Mouse (Mus musculus) kidney, postnatal 4 days (tissue): Measurements from ENCODE around the gene Olfr1120.
"Not testable (repeated sequence)": the region's sequence is repeated elsewhere in the genome, so short reads cannot be mapped to it uniquely, and the experiment has no call there.

Experiments
- DNase-seq, 2 experiments: peaks; one replicate each; pipeline ENCODE4 v3.0.0; 2021; ENCODE audit warnings: mixed read lengths in 2 of 2

Gene Olfr1120

DNA sequence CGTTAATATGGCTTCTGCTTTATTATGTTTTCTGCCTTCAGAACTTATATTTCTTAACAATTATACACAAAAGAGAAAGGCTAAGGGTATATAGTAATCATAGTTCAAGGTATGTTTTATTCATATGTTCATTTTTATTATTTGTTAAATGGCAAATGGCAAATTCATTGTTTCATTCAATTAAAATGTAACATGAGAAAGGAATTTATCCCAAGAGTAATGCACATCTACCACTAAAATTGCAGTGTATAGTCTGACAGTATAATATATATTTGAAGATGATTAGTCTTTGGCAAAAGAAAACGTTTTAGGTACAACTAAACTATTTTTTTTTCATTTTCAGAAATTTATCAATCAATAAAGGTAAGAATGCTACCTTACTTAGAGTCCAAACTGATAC is at the start of gene Olfr1120:
Olfr1120 (plus strand) TSS at position 301 of the 400 bp plus-strand sequence.
- DNase-seq: no peak

DNA sequence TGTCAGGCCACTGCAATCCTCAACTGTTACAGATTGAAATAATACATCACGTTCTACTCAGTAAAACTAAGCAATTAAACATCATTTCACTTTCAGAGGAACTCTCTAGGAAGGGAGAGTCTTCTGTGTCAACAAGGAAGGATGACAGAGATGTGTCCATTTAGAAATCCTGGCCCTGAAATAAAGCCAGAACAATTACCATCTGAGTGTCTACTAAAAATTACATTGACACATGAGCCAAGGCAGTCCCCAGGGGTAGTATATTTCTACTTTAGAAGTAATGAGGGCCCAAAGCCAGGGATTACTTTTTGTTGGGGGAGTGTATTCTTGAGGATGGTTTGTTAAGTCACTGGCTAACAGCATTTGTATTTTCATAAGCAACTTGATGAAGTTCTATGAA is 47.3 kb upstream of the Olfr1120 start, which contains the start of gene Olfr1118:
Olfr1118 (plus strand) TSS at position 301 of the 400 bp plus-strand sequence.
- DNase-seq: no peak

DNA sequence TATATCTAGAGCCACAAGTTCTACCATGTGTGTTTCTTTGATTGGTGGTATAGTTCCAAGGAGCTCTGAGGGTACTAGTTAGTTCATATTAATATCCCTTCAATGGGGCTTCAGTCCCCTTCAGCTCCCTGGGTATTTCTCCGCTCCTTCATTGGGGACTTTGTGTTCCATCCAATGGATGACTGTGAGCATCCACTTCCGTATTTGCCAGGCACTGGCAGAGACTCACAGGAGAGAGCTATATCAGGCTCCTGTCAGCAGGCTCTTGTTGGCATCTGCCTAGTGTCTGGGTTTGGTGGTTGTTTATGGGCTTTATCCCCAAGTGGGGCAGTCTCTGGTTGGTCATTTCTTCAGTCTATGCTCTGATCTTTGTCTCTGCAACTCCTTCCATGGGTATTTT is 5.5 kb downstream of the Olfr1120 start:
- not testable (repeated sequence) for DNase-seq

DNA sequence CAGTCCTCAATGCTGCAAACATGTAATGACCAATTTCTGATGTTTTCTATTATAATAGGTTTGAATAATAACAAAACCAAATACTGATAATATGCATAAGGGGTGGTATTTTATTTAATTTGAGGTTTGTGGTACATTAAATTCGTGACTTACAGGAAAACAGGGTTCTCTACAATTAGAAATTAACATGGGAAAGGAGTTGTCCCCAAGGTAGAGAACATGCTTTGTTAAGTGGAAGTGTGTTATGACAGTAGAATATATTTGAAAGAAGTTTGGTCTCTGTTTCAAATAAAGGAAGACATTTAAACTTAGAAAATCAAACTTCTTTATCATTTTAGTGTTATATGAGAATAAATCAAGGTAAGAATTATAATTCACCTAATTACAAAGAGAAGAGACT is 15.0 kb downstream of the Olfr1120 start, which contains the start of gene Olfr1121:
Olfr1121 (plus strand) TSS at position 301 of the 400 bp plus-strand sequence.
- DNase-seq: no peak

DNA sequence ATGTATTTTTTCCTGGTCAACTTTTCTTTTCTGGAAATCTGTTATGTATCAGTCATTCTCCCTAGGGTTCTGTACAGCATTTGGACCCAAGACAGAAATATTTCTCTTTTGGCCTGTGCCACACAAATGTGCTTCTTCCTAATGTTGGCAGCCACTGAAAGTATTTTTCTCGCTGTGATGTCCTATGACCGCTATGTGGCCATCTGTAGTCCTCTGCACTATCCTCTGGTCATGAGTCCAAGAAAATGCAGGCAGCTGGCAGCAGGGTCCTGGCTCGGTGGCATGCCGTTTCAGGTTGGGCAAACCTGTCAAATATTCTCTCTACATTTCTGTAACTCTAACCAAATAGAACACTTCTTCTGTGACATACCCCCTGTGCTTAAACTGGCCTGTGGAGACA is 17.1 kb downstream of the Olfr1120 start:
- DNase-seq: no peak

DNA sequence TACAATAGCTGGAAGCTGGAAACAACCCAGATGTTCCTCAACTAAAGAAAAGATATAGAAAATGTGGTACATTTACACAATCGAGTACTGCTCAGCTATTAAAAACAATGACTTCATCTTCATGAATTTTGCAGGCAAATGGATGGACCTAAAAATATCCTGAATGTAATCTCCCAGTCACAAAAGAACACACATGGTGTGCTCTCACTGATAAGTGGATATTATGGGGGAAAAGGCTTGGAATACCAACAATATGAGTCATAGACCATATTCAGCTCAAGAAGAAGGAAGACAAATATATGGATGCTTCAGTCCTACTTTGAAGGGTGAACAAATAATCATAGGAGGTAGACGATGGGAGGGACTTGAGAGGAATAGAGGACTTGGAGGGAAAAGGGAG is 29.3 kb downstream of the Olfr1120 start:
- DNase-seq: no peak

DNA sequence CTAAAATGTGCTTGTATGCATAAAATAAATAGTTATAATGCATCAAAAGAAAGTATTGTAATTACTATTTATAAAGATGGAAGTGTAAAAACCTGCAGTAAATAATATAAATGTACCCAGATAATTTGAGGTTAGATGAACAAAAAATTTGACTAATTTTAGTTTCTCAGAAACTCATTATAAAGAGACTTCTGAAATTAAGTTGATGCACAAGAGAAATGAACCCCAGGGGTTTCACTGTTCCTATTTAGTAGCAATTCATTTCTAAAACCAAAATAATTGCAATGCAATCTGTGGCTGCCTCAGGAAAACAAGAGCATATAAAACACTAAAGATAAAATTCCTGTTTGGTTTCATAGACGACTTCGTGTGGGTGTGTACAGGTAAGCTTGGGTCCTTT is 30.9 kb downstream of the Olfr1120 start, which contains the start of gene Olfr1122:
Olfr1122 (plus strand) TSS at position 301 of the 400 bp plus-strand sequence.
- DNase-seq: no peak

DNA sequence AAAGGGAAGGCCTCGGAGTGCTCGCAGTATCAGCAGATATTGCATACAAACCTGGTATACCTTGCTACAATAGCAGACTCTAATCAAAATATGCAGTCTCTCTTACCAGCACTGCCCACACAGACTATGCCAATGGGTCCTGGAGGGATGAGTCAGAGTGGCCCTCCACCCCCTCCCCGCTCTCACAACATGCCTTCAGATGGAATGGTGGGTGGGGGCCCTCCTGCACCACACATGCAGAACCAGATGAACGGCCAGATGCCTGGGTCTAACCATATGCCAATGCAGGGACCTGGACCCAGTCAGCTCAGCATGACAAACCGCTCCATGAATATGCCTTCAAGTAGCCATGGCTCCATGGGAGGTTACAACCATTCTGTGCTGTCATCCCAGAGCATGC is 39.0 kb downstream of the Olfr1120 start:
- DNase-seq: not testable (repeated sequence)

DNA sequence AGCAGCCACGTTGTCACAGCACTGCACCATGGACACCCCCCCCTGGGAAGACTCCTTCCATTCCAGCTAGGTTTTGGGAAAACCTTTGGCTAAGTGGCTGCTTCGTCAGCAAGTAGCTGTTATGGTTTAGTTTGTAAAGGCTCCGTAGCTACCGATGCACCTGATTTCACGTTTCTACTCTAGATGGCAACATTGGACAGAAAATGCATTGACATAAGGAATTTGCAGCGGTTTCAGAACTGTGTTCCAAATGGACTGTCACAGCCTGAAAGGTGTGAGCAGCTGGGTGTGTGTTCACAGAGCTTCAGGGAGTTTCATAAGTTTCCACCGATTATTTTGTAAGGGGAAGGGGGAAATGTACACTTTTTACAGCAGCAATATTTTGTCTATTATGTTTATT is 40.1 kb downstream of the Olfr1120 start:
- DNase-seq: not testable (repeated sequence)
